30 mouse cellular contexts compared by ENCODE assay signal in the genomic region with DNA sequence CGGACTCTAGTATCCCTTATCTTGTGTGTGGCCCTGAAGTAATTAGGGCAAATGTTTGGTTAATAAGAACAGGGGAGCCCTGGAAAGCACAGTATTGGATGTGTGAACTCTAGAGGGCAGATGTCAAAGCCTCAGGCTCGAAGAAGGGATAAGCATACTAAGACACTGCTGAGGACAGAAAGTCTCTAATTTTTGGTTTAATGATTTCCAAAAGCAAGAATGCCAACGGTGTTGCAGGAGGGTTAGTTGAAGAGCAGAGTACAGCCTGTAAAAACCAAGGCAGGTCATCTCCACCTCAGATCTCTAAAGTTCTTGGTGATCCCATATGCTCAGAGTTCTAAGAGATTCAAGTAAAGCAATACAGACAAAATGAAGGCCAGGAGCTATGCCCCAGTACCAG.
"Had no signal": no experiment of that assay in that cellular context is flagged by ENCODE, and none has a peak within 500 bp of the region (broad histone marks: within the 10 kb centered on the region; RNA-seq: fewer than 3 reads in every experiment).

No protein-coding gene starts in this region.

- H3K36me3 ChIP-seq: heart, embryonic 10.5 days; heart, embryonic 12.5 days; heart, embryonic 13.5 days; heart, embryonic 15.5 days; hindbrain, embryonic 10.5 days; hindbrain, embryonic 12.5 days; hindbrain, embryonic 13.5 days; hindbrain, embryonic 15.5 days; intestine, embryonic 15.5 days had no signal

- H3K27me3 ChIP-seq: heart, embryonic 12.5 days; heart, embryonic 13.5 days; heart, embryonic 15.5 days; hindbrain, embryonic 12.5 days; hindbrain, embryonic 13.5 days; hindbrain, embryonic 15.5 days; intestine, embryonic 15.5 days had no signal

- H3K4me2 ChIP-seq: heart, embryonic 11.5 days; heart, embryonic 12.5 days; heart, embryonic 13.5 days; heart, embryonic 15.5 days; hindbrain, embryonic 12.5 days; hindbrain, embryonic 13.5 days; hindbrain, embryonic 14.5 days; hindbrain, embryonic 15.5 days; intestine, embryonic 15.5 days had no signal

- H3K9me3 ChIP-seq: heart, embryonic 10.5 days; heart, embryonic 12.5 days; heart, embryonic 13.5 days; heart, embryonic 15.5 days; hindbrain, embryonic 10.5 days; hindbrain, embryonic 12.5 days; hindbrain, embryonic 13.5 days; hindbrain, embryonic 15.5 days; intestine, embryonic 15.5 days had no signal

- H3K9ac ChIP-seq: heart, embryonic 12.5 days; heart, embryonic 13.5 days; heart, embryonic 15.5 days; hindbrain, embryonic 12.5 days; hindbrain, embryonic 13.5 days; hindbrain, embryonic 14.5 days; hindbrain, embryonic 15.5 days; intestine, embryonic 15.5 days had no signal

- ATAC-seq: hindbrain, embryonic 16.5 days; hindbrain, postnatal 0 days; inflammation-experienced regulatory T-cells, adult 6 months; intestine, embryonic 15.5 days; intestine, embryonic 16.5 days; intestine, postnatal 0 days had no signal

- H3K4me1 ChIP-seq: heart, embryonic 10.5 days; heart, embryonic 12.5 days; heart, embryonic 13.5 days; heart, embryonic 15.5 days; hindbrain, embryonic 10.5 days; hindbrain, embryonic 12.5 days; hindbrain, embryonic 13.5 days; hindbrain, embryonic 15.5 days; intestine, embryonic 15.5 days had no signal

- H3K27ac ChIP-seq: heart, adult 2 months; heart, embryonic 10.5 days; heart, embryonic 13.5 days; heart, embryonic 15.5 days; hindbrain, embryonic 10.5 days; hindbrain, embryonic 12.5 days; hindbrain, embryonic 13.5 days; hindbrain, embryonic 14.5 days; hindbrain, embryonic 15.5 days; hindbrain, postnatal 0 days; intestine, embryonic 15.5 days; kidney, postnatal 0 days; layer of hippocampus, adult 2 months; left cerebral cortex, adult 2 months had no signal

- H3K4me3 ChIP-seq: heart, adult 2 months; heart, embryonic 10.5 days; heart, embryonic 12.5 days; heart, embryonic 13.5 days; heart, embryonic 15.5 days; hindbrain, embryonic 10.5 days; hindbrain, embryonic 12.5 days; hindbrain, embryonic 13.5 days; hindbrain, embryonic 15.5 days; intestine, embryonic 15.5 days; layer of hippocampus, adult 2 months; left cerebral cortex, adult 2 months had no signal

- DNase-seq: heart, adult 18-20 months; heart, adult 2 months; heart, postnatal 10 days; heart, postnatal 14 days; heart, postnatal 36 days; heart, postnatal 4 days; kidney, adult 11 months; kidney, postnatal 10 days; kidney, postnatal 25 days; layer of hippocampus, adult 9-11 months; layer of hippocampus, postnatal 36 days had no signal
